Comparison of ENCODE assay signal across 18 mouse cellular contexts in genomic region chr14:20172924-20173323, GRCm38 (mm10). TPM values are rescaled to one million over a fixed set of nuclear protein-coding genes. Genes with fewer than 3 reads are reported as not detected.
DNase-seq lines count a peak whose midpoint lies in the region; TF ChIP-seq lines count a peak whose summit lies in the region.
"Had no signal": no experiment of that assay in that cellular context is flagged by ENCODE, and none has a peak within 500 bp of the region (broad histone marks: within the 10 kb centered on the region; RNA-seq: fewer than 3 reads in every experiment).

No protein-coding gene starts in this region.

- no peak for TF ChIP-seq CTCF in kidney, adult 2 months (conservative IDR thresholded peaks at IDR 0.05; ENCODE audit: insufficient read depth, insufficient read length, low read depth, low read length)
- TF ChIP-seq CTCF in thymus, adult 2 months (IDR thresholded peaks at IDR 0.05; ENCODE audit: borderline replicate concordance, control insufficient read depth, extremely low read depth, insufficient read depth, low read length, poor library complexity), result no peak
- no peak for TF ChIP-seq CTCF in small intestine, adult 2 months (IDR thresholded peaks at IDR 0.05; ENCODE audit: extremely low read depth, insufficient read length, insufficient replicate concordance, low read depth, low read length)

- DNase-seq in kidney, adult 2 months, result peak; percentile 52
- no peak for DNase-seq in kidney, postnatal 4 days
- DNase-seq in thymus, adult 2 months, result no peak
- DNase-seq in thymus, postnatal 10 days (ENCODE audit: low spot score in 2 of 2), result no peak
- peak; percentile 54 for DNase-seq in induced T-regulatory cell, adult 2 months (ENCODE audit: low read depth)
- no peak for DNase-seq in gastrocnemius, postnatal 4 days (ENCODE audit: low spot score in 2 of 2)
- no peak for DNase-seq in cerebellum, adult 9-11 months
- DNase-seq: adrenal gland, postnatal 14 days; cerebellum, postnatal 25 days; heart, adult 18-20 months; kidney, adult 11 months; lung, adult 18-20 months; midbrain, embryonic 14.5 days; right cerebral cortex, postnatal 14 days had no signal

- WGBS in kidney, adult 2 months, result 63% methylated on average over 4 of the region's 4 CpGs
- WGBS in thymus, adult 2 months, result 37% methylated on average over 4 of the region's 4 CpGs
- 79% methylated on average over 4 of the region's 4 CpGs for WGBS in small intestine, adult 2 months

- peak overlapping the region; percentile 50; the same call in 1 of the 2 replicates for H3K27ac ChIP-seq in kidney, adult 2 months (ENCODE audit: insufficient read depth, low read depth, low read length)
- H3K27ac ChIP-seq in thymus, adult 2 months (ENCODE audit: control insufficient read depth, insufficient read depth, low read length), result peak overlapping the region; percentile 72
- H3K27ac ChIP-seq in small intestine, adult 2 months (ENCODE audit: insufficient read depth, low read depth, low read length), result 0 out of 2 replicates have a peak overlapping the region, but pooled peaks have one; percentile 3
- H3K27ac ChIP-seq: embryonic facial prominence, embryonic 12.5 days; forebrain, embryonic 12.5 days; hindbrain, embryonic 14.5 days had no signal

- no peaks in the 10 kb centered on the region; the same call in 1 of the 2 replicates for H3K36me3 ChIP-seq in kidney, adult 2 months (ENCODE audit: control insufficient read depth, insufficient read depth, low read length)
- no peaks in the 10 kb centered on the region for H3K36me3 ChIP-seq in thymus, adult 2 months (ENCODE audit: control insufficient read depth, insufficient read depth, low read length)
- peaks cover 20% of the 10 kb centered on the region for H3K36me3 ChIP-seq in small intestine, adult 2 months (ENCODE audit: control insufficient read depth, insufficient read depth, low read length)
- H3K36me3 ChIP-seq: embryonic facial prominence, embryonic 12.5 days; forebrain, embryonic 12.5 days had no signal

- H3K27me3 ChIP-seq in kidney, adult 2 months (replicated peaks; ENCODE audit: control insufficient read depth, insufficient read depth, low read length), result no peaks in the 10 kb centered on the region
- no peaks in the 10 kb centered on the region for H3K27me3 ChIP-seq in thymus, adult 2 months (ENCODE audit: control insufficient read depth, insufficient read depth, low read length)
- H3K27me3 ChIP-seq in small intestine, adult 2 months (ENCODE audit: control insufficient read depth, insufficient read depth, low read length), result no peaks in the 10 kb centered on the region
- H3K27me3 ChIP-seq: embryonic facial prominence, embryonic 12.5 days; forebrain, embryonic 12.5 days had no signal

- no peak overlapping the region for H3K4me3 ChIP-seq in kidney, adult 2 months (ENCODE audit: insufficient read depth, low read depth, low read length)
- no peak overlapping the region for H3K4me3 ChIP-seq in thymus, adult 2 months (ENCODE audit: control insufficient read depth, insufficient read depth, low read length)
- H3K4me3 ChIP-seq in small intestine, adult 2 months (ENCODE audit: low read depth, low read length), result no peak overlapping the region
- H3K4me3 ChIP-seq: embryonic facial prominence, embryonic 12.5 days; forebrain, embryonic 12.5 days had no signal

- no peak for TF ChIP-seq POLR2A in kidney, adult 2 months (IDR thresholded peaks at IDR 0.05; ENCODE audit: low read depth, low read length)
- no peak for TF ChIP-seq POLR2A in thymus, adult 2 months (IDR thresholded peaks at IDR 0.05; ENCODE audit: control insufficient read depth, extremely low read depth, insufficient read depth, low read length, poor library complexity)
- no peak for TF ChIP-seq POLR2A in small intestine, adult 2 months (IDR thresholded peaks at IDR 0.05; ENCODE audit: low read depth, low read length)

- H3K4me1 ChIP-seq in kidney, adult 2 months (ENCODE audit: control insufficient read depth, insufficient read depth, low read length), result peaks cover 37% of the 10 kb centered on the region
- peaks cover 33% of the 10 kb centered on the region for H3K4me1 ChIP-seq in thymus, adult 2 months (replicated peaks; ENCODE audit: control insufficient read depth, insufficient read depth, low read length)
- H3K4me1 ChIP-seq in small intestine, adult 2 months (ENCODE audit: control insufficient read depth, insufficient read depth, insufficient read length, low read length), result peaks cover 18% of the 10 kb centered on the region

RNA-seq across cellular contexts. Expression of gene Kcnk5, which starts 8.7 kb away (rescaled TPM):
- polyA plus RNA-seq in kidney, adult 2 months (2012; rRNA removed), result 32.0 and 34.2 TPM in 2 replicates
- polyA plus RNA-seq in thymus, adult 2 months (2012; rRNA removed), result 6.1 and 6.7 TPM in 2 replicates
- polyA plus RNA-seq in small intestine, adult 2 months (2012; rRNA removed), result 13.9 and 48.0 TPM in 2 replicates
- 1 to 10 TPM; 1.6 to 2.9 TPM for total RNA-seq in gastrocnemius, postnatal 4 days (2021)

RNA-seq across cellular contexts. Expression of gene Saysd1, which starts 34.6 kb away (rescaled TPM):
- polyA plus RNA-seq in kidney, adult 2 months (2012; rRNA removed), result 10.8 and 11.4 TPM in 2 replicates
- polyA plus RNA-seq in thymus, adult 2 months (2012; rRNA removed), result 12.8 and 14.6 TPM in 2 replicates
- 5.7 and 8.3 TPM in 2 replicates for polyA plus RNA-seq in small intestine, adult 2 months (2012; rRNA removed)
- total RNA-seq in gastrocnemius, postnatal 4 days (2021), result 1 to 10 TPM; 2.6 to 2.9 TPM

Comparison
In these comparisons a context has a peak if more than half of its experiments do, and no peak if none do; other contexts are left out.
1. DNase-seq: peak in kidney, adult 2 months (single experiment) and induced T-regulatory cell, adult 2 months (single experiment); none in kidney, postnatal 4 days (0 of 2), thymus, adult 2 months (single experiment), thymus, postnatal 10 days (0 of 2), gastrocnemius, postnatal 4 days (0 of 2) and cerebellum, adult 9-11 months (single experiment).
2. H3K27ac ChIP-seq: peak in every context shown above with its lines; median percentile 72 in thymus, adult 2 months; 50 in kidney, adult 2 months; 3 in small intestine, adult 2 months.